Mouse (Mus musculus) embryonic stem cell, embryonic (primary cell): Measurements from ENCODE around the gene Rbm24.

ENCODE experiments used
- CTCF ChIA-PET, 4 experiments: fragments of 300-600 bp in 2 of 4; fragments of 350-600 bp in 2 of 4; sonication (Branson Sonifier 250); formaldehyde crosslinking; loops; one replicate each; lab custom pipeline; 2022; ENCODE audit warnings: inconsistent platforms in 2 of 4; lab: Charles Lee
- POLR2A ChIA-PET, 4 experiments: fragments of 300-600 bp in 2 of 4; fragments of 350-600 bp in 2 of 4; sonication (Branson Sonifier 250); formaldehyde crosslinking; loops; one replicate each; lab custom pipeline; 2022; ENCODE audit warnings: antibody characterized with exemption in 4 of 4, inconsistent platforms in 1 of 4; lab: Charles Lee

Gene Rbm24

GRCm38 (mm10) chr13:46424376-46424775 is 6.1 kb downstream of the Rbm24 start:
- POLR2A ChIA-PET = interaction anchor here in 2 of 4 experiments (0.6 to 0.9 kb wide), 2 partner anchors 21 to 113 kb away, joined by 3 read pairs; no protein-coding TSS in a partner anchor
- CTCF ChIA-PET = interaction anchor here in 1 of 4 experiments (0.5 kb wide), 1 partner anchor 323 kb away, joined by 3 read pairs; no protein-coding TSS in a partner anchor

GRCm38 (mm10) chr13:46426651-46427269 is 8.5 kb downstream of the Rbm24 start:
- ChIA-PET POLR2A (no interaction called here), CTCF (interaction anchor here in 1 of 4 experiments (1.5 kb wide), 1 partner anchor 9 kb away, joined by 5 read pairs; the partner anchor contains the start of gene Rbm24)

- ChIA-PET CTCF (interaction anchor here in 1 of 4 experiments (1.2 kb wide), 1 partner anchor 11 kb away, joined by 3 read pairs; the partner anchor contains the start of gene Rbm24), POLR2A (interaction anchor here in 1 of 4 experiments (0.5 kb wide), 1 partner anchor 57 kb away, joined by 3 read pairs; no protein-coding TSS in a partner anchor)
These were observed 10.7 kb downstream of the Rbm24 start for GRCm38 (mm10) chr13:46428964-46429363.

GRCm38 (mm10) chr13:46429866-46430265 is 11.6 kb downstream of the Rbm24 start:
- POLR2A ChIA-PET = no interaction called here

GRCm38 (mm10) chr13:46433880-46434560 is 15.8 kb downstream of the Rbm24 start:
- ChIA-PET CTCF (interaction anchor here in 1 of 4 experiments (0.7 kb wide), 1 partner anchor 429 kb away, joined by 4 read pairs; no protein-coding TSS in a partner anchor), POLR2A (interaction anchor here in 1 of 4 experiments (0.7 kb wide), 1 partner anchor 40 kb away, joined by 3 read pairs; no protein-coding TSS in a partner anchor)

More at GRCm38 (mm10) chr13:46429866-46430265, 11.6 kb downstream of the Rbm24 start:
- CTCF ChIA-PET = interaction anchor here in 1 of 4 experiments (0.7 to 1.2 kb wide), 2 partner anchors 12 to 172 kb away, joined by 3 read pairs; partner anchors contain the start of gene Rbm24

- ChIA-PET CTCF (no interaction called here), POLR2A (no interaction called here)
These were observed 20.7 kb downstream of the Rbm24 start for GRCm38 (mm10) chr13:46438960-46439359.

- POLR2A ChIA-PET = interaction anchor here in 1 of 4 experiments (1.7 kb wide), 1 partner anchor 50 kb away, joined by 5 read pairs; no protein-coding TSS in a partner anchor
- CTCF ChIA-PET = interaction anchor here in 1 of 4 experiments (0.5 kb wide), 1 partner anchor 82 kb away, joined by 3 read pairs; no protein-coding TSS in a partner anchor
These were observed 25.8 kb downstream of the Rbm24 start for GRCm38 (mm10) chr13:46444021-46444420.

- ChIA-PET CTCF (no interaction called here), POLR2A (no interaction called here)
These were observed 27.8 kb downstream of the Rbm24 start for GRCm38 (mm10) chr13:46446062-46446461.

GRCm38 (mm10) chr13:46448276-46448675 is 30.0 kb downstream of the Rbm24 start:
- ChIA-PET POLR2A (interaction anchor here in 1 of 4 experiments (0.9 kb wide), 1 partner anchor 12 kb away, joined by 3 read pairs; no protein-coding TSS in a partner anchor), CTCF (no interaction called here)

GRCm38 (mm10) chr13:46449955-46450354 is 31.7 kb downstream of the Rbm24 start:
- ChIA-PET POLR2A (no interaction called here), CTCF (interaction anchor here in 1 of 4 experiments (0.6 kb wide), 1 partner anchor 170 kb away, joined by 3 read pairs; no protein-coding TSS in a partner anchor)

GRCm38 (mm10) chr13:46450623-46451022 is 32.4 kb downstream of the Rbm24 start:
- ChIA-PET POLR2A (no interaction called here), CTCF (no interaction called here)

GRCm38 (mm10) chr13:46451548-46451947 is 33.3 kb downstream of the Rbm24 start:
- POLR2A ChIA-PET = no interaction called here
- CTCF ChIA-PET = no interaction called here

- ChIA-PET CTCF (no interaction called here), POLR2A (interaction anchor here in 1 of 4 experiments (0.8 kb wide), 1 partner anchor 15 kb away, joined by 4 read pairs; no protein-coding TSS in a partner anchor)
These were observed 41.3 kb downstream of the Rbm24 start for GRCm38 (mm10) chr13:46459546-46459945.

GRCm38 (mm10) chr13:46462280-46462679 is 44.0 kb downstream of the Rbm24 start:
- CTCF ChIA-PET = interaction anchor here in 2 of 4 experiments (0.6 to 0.7 kb wide), 2 partner anchors 47 to 151 kb away, joined by 3 to 4 read pairs; no protein-coding TSS in a partner anchor
- POLR2A ChIA-PET = no interaction called here

- ChIA-PET POLR2A (no interaction called here), CTCF (no interaction called here)
These were observed 45.5 kb downstream of the Rbm24 start for GRCm38 (mm10) chr13:46463764-46464163.

- POLR2A ChIA-PET = interaction anchor here in 2 of 4 experiments (0.6 to 0.8 kb wide), 2 partner anchors 38 to 1079 kb away, joined by 3 to 6 read pairs; partner anchors contain the start of gene Mylip (in 1 of the 2)
- CTCF ChIA-PET = interaction anchor here in 1 of 4 experiments (0.6 to 0.8 kb wide), 2 partner anchors 47 to 364 kb away, joined by 3 to 5 read pairs; no protein-coding TSS in a partner anchor
These were observed 50.0 kb downstream of the Rbm24 start for GRCm38 (mm10) chr13:46468251-46468650.

- ChIA-PET POLR2A (no interaction called here), CTCF (no interaction called here)
These were observed 51.3 kb downstream of the Rbm24 start for GRCm38 (mm10) chr13:46469536-46469935.
